Mouse (Mus musculus) thymus, postnatal 4 days (tissue): Measurements from ENCODE around the gene AI597479.
"Not testable (repeated sequence)": the region's sequence is repeated elsewhere in the genome, so short reads cannot be mapped to it uniquely, and the experiment has no call there.

Experiments
- DNase-seq: peaks from one replicate; pipeline ENCODE4 v3.0.0; 2021

Gene AI597479

DNA sequence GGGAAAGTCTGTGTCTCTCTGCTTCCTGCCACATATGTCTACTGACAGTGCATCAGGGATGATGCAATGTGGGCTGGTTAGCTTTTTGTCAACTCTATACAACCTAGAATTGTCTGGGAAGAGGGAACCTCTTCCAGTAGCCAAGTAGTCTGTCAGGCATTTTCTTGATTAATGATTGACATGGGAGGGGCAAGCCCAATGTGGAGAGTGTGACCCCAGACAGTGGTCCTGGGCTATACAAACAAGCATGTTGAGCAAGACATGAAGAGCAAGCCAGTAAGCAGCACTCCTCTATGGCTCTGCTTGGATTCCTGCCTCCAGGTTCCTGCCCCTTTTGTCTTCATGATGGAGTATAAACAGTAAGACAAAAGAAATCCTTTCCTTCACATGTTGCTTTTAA lies 28.7 kb downstream of the AI597479 start:
- no peak for DNase-seq

DNA sequence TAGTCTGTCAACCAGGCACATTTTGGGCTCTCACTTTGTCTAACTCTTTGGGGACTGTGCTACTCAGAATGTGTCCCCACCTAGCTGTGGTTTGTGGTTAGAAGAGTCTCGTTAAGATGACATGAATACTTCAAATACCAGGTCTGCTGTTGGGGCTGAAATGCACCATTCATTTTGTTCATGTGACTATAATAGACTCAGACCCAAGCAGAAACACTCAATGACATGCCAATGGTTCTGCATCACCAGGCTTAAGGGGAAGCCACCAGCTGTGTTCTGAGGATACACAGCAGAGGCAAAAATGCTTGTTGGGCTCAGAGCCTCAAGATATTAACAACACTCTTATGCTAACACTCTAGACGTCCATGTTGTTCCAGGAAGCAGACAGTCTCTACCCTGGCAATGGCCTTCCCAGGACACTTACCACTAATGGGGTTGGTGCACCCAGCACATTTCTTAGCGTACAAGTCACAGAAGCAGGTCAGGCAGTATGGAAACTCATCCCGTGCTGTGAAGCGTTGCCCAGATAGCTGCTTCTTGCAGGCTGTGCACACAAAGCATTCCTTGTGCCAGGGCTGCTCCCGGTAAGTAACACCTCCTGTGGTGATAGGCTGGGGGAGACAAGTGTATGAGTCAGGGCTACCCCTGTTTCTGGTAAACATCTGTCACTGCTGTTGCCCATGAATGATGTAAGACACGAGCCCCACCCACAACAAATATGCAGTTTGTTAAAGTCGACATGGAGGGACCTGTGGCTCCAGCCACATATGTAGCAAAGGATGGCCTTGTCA lies 29.5 kb downstream of the AI597479 start:
- DNase-seq: no peak

DNA sequence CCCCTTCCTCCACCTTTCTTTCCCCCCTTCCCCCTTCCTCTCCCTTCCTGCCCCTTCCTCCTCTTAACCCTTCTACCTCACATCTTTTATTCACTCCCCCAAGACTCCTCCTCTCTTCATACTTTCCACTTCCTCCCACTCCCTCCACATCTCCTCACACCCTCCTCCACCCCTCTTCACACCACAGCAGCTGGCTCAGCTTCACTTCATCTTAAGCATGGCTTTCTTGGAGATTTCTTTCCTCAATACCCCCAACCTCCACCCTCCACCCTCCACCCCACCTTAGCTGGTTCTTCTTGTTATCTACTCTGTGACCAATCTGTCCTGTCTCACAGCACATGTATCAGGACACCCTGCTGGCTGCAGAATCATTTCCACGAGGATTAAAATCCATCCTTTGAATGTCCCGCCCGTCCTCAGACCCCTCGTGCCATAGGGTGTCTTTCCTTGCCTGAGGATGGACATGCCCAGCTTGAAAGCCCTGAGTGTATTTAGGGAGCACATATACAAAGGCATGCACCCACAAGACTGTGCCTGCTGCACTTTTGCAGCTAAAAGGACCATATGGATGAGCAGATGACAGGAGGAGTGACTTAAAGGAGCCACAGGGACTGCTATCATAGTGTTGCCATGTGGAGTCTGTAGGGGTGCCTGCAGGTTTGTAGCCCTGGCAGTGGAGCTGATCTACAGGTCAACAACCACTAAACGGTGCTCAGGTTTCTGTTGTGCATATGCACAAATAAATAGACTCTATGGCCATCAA lies 31.9 kb downstream of the AI597479 start:
- no peak for DNase-seq

- DNase-seq: no peak
Observed at GRCm38 (mm10) chr1:43131591-43131990, 33.1 kb downstream of the AI597479 start.

GRCm38 (mm10) chr1:43136488-43137029 lies 38.0 kb downstream of the AI597479 start:
- not testable (repeated sequence) for DNase-seq

DNA sequence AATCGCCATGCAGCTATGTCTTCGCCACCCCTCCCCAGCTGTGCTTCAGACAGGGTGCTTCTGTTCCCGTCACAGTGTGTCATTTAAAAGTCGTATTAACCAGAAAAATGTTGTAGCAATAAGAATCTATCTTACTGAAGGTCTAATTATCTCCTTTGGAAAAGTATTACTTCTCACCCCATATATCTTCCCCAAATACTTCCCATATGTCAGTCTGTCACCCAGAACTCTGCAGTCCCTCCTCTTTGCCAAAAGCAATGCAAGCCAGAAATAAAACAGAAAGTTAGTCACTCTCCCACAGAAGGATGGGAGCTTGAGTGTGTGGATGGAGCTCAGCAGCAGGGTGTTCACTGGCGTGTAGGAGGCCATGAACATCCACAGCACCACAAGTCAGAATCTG lies 38.8 kb downstream of the AI597479 start:
- no peak for DNase-seq

DNA sequence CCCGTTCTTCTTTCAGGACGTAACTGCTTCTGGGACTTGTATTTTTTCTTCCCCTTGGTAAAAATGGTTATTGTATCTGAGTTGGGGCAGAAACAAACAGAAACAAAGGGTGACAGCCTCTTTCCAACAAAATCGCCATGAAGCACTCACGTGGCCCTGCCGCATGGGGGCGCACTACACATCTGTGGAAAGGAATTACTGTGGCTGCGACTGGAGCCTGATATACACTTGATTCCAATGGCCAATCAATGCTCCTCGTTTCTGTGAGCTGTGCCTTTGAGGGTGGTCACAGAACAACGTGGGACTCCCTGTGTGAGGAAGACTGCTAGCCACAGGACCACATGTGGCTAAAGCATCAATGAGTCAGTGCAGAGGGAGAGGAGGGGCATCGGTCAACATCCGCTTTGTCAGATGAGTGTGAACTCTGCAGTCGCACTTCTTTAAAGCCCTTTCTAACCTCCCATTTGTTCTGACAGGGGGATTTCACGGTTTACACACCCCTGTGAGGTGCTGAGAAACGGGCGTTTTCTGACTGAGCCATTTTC lies 39.8 kb downstream of the AI597479 start:
- DNase-seq: peak; percentile 22

DNA sequence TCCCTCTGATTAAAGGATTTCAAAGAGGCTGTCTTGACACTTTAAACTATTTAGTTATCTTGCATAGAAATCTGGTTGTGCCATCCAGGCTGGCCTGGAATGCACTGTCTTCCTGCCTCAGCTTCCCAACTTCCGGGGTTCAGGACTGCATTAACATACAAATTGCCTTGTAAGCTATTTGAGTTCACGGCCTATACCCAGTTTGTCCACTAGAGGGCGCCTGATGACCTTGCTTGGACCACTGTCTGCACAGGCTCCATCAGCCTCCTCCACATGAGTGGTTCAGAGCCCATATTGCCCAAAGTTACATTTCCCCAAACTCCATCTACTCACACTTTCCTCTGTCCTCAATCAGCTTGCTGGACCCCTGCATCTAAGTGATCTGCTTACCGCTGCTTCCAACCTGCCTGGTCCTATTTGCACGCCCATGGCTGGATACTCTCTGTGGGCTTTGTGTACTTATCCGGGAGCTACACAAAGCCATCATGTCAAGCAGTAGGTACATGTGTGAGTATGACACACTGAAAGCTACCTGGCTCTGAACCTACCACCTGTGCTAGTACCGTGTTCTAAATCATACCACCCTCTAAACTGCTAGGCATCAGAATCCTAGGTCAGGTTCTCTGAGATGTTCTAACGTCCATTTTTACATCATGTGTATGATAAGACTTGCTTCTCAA lies 41.2 kb downstream of the AI597479 start:
- peak; percentile 91 for DNase-seq

GRCm38 (mm10) chr1:43141555-43141961 lies 43.0 kb downstream of the AI597479 start:
- no peak for DNase-seq

GRCm38 (mm10) chr1:43142849-43143248 lies 44.3 kb downstream of the AI597479 start:
- DNase-seq: no peak

DNA sequence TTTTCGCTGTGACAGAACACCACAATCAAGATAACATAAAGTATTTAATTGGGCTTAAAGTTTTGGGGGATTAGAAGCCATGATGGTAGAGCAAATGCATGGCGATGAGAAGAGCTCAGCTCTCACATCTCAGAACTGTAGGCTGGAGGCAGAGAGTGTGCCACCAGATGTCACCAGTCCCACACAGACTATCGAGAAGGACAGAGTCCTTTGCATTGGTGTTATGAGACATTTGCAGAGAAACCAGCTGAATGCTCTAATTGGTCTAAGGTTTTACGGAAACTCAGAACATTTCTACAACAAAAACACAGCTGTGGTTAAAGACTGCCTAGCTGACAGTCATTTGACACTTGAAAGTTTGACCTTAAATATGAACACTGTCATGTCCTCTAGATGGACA lies 44.8 kb downstream of the AI597479 start:
- peak; percentile 42 for DNase-seq

DNA sequence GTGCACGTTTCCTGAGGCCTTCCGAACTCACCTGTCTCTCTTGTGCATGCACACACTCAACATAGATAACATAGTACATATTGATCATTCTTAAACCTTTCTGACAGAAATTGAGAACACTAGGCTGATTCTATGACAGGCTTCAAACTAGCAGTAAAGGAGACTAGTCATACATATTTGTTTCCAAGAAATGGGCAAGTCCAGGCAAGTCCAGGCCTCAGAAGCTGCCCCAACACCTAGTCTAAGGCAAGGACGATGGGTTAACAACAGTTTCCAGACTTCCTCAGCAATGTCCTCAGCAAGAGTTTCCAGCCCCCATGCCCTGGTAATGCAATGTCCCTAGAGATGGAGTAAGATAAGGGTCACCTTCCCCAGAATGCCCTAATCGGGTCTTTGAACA lies 45.3 kb downstream of the AI597479 start:
- DNase-seq: no peak

DNA sequence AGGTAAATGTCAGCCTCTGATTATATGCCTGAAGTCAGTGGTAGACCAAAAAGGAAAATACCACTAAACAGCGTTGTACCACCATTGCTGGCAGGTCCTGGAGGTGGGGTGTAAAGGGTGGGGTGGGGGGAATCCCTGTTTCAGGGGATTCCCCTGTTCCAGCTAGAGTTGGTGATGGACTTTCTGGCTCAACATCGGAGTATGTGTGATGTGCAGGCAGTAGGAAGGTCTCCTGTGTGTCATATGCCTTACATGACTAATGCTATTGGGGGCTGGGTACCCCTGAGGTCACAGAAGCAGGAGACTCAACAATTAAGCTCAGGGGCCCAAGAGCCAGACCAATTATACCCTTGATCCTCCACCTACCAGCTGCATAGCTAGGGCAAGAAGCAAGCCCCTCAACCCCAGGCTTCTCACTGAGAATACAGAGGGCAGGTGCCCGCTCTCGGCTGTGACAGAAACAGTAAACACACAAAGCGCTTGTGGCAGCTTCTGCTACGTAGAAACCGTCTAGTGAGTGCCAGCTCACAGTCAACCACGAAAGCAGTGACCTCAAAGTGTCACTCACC lies 45.9 kb downstream of the AI597479 start:
- no peak for DNase-seq

- no peak for DNase-seq
Observed at GRCm38 (mm10) chr1:43145388-43145787, 46.9 kb downstream of the AI597479 start.

DNA sequence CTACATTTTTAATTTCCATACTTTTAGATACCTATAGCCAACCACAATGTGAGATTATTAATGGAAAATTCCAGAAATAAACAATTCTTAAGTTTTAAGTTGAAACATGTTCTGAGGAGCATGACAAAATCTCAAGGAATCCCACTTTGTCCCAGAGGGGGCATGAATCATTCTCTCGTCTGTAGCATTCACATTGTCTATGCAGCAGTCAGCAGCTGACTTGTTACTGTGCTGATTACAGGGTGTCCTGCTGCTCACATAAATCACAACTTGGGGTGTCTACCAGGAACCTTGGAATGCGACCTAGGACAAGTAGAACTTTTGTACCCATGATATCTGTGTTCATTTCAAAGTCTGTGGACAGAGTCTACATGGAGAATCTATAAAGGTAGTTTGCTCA lies 49.0 kb downstream of the AI597479 start:
- DNase-seq: no peak

DNA sequence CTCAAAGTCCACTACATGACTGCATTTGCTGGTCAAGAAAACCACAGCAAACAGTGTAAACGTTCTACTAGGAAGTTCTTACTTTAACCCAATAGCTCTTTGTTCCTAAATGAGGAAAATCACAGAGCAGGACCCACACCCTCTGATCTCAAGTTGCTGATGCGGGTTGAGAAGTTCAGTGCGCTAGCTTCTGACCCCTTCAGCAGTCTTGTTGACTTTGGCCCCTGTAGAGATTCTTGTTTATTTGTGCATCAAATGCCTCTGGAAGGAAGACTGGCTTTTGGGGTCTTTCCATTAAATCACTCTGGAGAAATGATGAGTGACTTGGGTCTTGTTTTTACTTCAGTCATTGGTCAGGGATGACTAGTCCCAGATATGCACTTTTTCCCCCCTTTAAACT lies 51.7 kb downstream of the AI597479 start:
- no peak for DNase-seq

DNA sequence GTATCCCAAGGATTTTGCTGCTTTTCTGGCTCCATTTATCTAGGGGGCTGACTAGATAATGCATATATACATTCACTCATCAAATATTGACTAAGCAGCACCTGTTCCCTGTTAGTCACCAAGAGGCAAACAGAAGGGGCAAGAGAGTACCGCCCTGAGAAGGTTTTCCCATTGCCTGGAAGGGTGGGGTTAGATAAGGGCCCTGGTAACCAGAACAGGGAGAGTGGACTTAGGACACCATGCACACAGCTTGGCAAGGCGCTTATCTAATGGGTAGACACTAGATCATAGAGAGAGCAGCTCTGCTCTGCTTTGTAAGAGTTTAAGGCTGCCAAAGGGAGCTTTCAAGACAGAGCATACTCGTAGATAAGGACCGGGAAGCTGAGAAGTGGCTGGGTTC lies 54.1 kb downstream of the AI597479 start:
- DNase-seq: no peak

- DNase-seq: no peak
Observed at GRCm38 (mm10) chr1:43153538-43153937, 55.0 kb downstream of the AI597479 start.

GRCm38 (mm10) chr1:43154491-43154890 lies 56.0 kb downstream of the AI597479 start:
- no peak for DNase-seq

- no peak for DNase-seq
Observed at GRCm38 (mm10) chr1:43157907-43158306, 59.4 kb downstream of the AI597479 start.

DNA sequence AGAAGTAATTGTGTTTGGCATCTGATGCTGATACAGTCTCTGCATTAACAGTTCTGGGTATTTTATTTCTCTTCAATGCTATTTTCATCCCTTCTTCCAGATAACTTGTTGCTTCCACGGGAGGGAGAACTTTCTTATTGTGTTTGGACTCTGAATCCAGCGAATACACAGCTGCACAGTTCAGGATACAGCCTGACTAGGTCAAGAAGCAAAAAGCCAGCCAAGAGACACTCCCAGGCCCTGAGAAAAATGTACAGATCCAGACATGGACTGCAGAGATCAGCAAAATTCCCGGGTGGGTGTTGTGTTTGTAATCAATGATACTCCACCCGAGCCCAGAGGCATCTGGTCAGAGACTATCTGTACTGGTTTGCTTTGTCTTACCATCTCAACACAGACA lies 60.9 kb downstream of the AI597479 start:
- DNase-seq: no peak

DNA sequence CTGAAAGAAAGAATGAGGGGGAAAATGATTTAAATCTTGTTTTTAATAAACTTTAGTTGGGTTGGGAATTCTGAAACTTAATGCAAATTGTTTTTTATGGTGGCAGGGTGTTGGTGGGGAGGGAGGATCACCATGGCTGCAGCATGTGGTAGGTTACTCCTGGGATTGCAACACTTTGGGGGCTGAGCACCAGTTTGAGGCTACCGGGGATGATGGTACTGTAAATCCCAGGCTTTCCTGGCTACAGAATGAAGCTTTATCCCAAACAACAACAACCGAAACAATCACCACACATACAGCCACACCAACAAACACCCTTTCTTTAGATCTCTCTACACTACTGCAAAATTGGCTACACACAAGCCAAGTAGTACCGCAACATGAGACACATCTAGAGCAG lies 63.9 kb downstream of the AI597479 start:
- no peak for DNase-seq

DNA sequence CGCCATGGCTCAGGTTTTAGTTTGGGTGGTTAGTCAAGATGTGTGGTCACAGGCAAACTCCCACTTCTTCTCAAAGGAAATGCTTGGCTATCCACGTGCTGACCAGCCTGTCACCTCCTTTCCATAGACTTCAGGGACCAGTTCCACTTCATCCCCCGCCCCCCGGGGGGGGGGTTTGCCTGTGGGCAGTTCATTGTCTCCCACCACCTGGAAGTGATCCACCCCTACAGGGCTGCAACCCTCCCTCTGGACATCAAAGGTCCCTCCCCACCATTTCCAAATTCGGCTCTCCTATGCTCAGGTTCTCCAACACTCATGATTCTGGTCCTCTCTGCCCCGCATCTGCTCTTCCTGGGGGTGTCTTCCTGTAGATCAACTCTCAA lies 64.6 kb downstream of the AI597479 start:
- DNase-seq: no peak
